Mouse (Mus musculus): Measurements from ENCODE around the gene Pigb.

- no peak for TF ChIP-seq CTCF (IDR thresholded peaks at IDR 0.05; ENCODE audit: borderline replicate concordance, insufficient read depth, low read depth, low read length)
- no peak for TF ChIP-seq POLR2A (IDR thresholded peaks at IDR 0.05; ENCODE audit: borderline replicate concordance, insufficient read depth, low read length)
Observed at GRCm38 (mm10) chr9:73019841-73020240, 20.3 kb downstream of the Pigb start.

All from cerebellum, adult 2 months (tissue).